Mouse (Mus musculus): Measurements from ENCODE around the gene Col9a2. TPM values are rescaled to one million over a fixed set of nuclear protein-coding genes. Genes with fewer than 3 reads are reported as not detected.
A peak's percentile ranks its signal among the peaks of the same experiment; 100 is the strongest.

The Col9a2 gene
- polyA plus RNA-seq (2014; fragmentation: Nextera tagmentation; extraction: Ambion mirVana) = 1.7 and 3.2 TPM in 2 replicates

GRCm38 (mm10) chr4:121039331-121040115 is at the start of gene Col9a2:
Col9a2 (plus strand) TSS chr4:121039385.
- H3K4me2 ChIP-seq (replicated peaks; ENCODE audit: low read depth, low read length) = peak within 1 kb of the TSS; percentile 77
- H3K9me3 ChIP-seq (ENCODE audit: control insufficient read depth, low read length) = no peaks in the 10 kb centered on the region
- H3K36me3 ChIP-seq (ENCODE audit: control insufficient read depth, insufficient read depth, low read length) = no peaks in the 10 kb centered on the region
- ATAC-seq (ENCODE audit: low FRiP score, low TSS enrichment) = peak; percentile 18; the same call in 1 of the 2 replicates
- WGBS = 2% methylated on average over 46 of the region's 46 CpGs
- peak within 1 kb of the TSS; percentile 48 for H3K9ac ChIP-seq (ENCODE audit: low read depth, low read length)
- H3K27ac ChIP-seq (ENCODE audit: low read depth, low read length) = no peak within 1 kb of the TSS
- peaks cover 19% of the 10 kb centered on the region for H3K27me3 ChIP-seq (ENCODE audit: control insufficient read depth, insufficient read depth, low read length)
- H3K4me1 ChIP-seq (ENCODE audit: control insufficient read depth, insufficient read depth, low read length) = 0 out of 2 replicates have a peak, but pooled peaks cover 7% of the 10 kb centered on the region
- peak within 1 kb of the TSS; percentile 46 for H3K4me3 ChIP-seq (ENCODE audit: low read length)

GRCm38 (mm10) chr4:120992284-120992683 is 46.9 kb upstream of the Col9a2 start:
- no peak overlapping the region for H3K9ac ChIP-seq (ENCODE audit: low read depth, low read length)
- H3K9me3 ChIP-seq (ENCODE audit: control insufficient read depth, low read length) = peaks cover 5% of the 10 kb centered on the region; the same call in 1 of the 2 replicates
- H3K27me3 ChIP-seq (ENCODE audit: control insufficient read depth, insufficient read depth, low read length) = no peaks in the 10 kb centered on the region
- no peaks in the 10 kb centered on the region for H3K4me1 ChIP-seq (ENCODE audit: control insufficient read depth, insufficient read depth, low read length)
- no peak overlapping the region for H3K27ac ChIP-seq (ENCODE audit: low read depth, low read length)
- no peak for ATAC-seq (ENCODE audit: low FRiP score, low TSS enrichment)
- 87% methylated on average over 2 of the region's 2 CpGs for WGBS
- H3K4me2 ChIP-seq (replicated peaks; ENCODE audit: low read depth, low read length) = no peak overlapping the region
- no peak overlapping the region for H3K4me3 ChIP-seq (ENCODE audit: low read length)
- H3K36me3 ChIP-seq (ENCODE audit: control insufficient read depth, insufficient read depth, low read length) = no peaks in the 10 kb centered on the region

GRCm38 (mm10) chr4:120993025-120993424 is 46.2 kb upstream of the Col9a2 start:
- Histone ChIP-seq H3K4me1 (ENCODE audit: control insufficient read depth, insufficient read depth, low read length) (no peaks in the 10 kb centered on the region), H3K4me2 (replicated peaks; ENCODE audit: low read depth, low read length) (no peak overlapping the region), H3K36me3 (ENCODE audit: control insufficient read depth, insufficient read depth, low read length) (no peaks in the 10 kb centered on the region), H3K9ac (ENCODE audit: low read depth, low read length) (no peak overlapping the region), H3K9me3 (ENCODE audit: control insufficient read depth, low read length) (peaks cover 5% of the 10 kb centered on the region; the same call in 1 of the 2 replicates), H3K27me3 (ENCODE audit: control insufficient read depth, insufficient read depth, low read length) (no peaks in the 10 kb centered on the region), H3K27ac (ENCODE audit: low read depth, low read length) (no peak overlapping the region), H3K4me3 (ENCODE audit: low read length) (no peak overlapping the region)
- ATAC-seq (ENCODE audit: low FRiP score, low TSS enrichment) = no peak
- WGBS = 94% methylated on average over 1 of the region's 1 CpGs

- no peaks in the 10 kb centered on the region for H3K4me1 ChIP-seq (ENCODE audit: control insufficient read depth, insufficient read depth, low read length)
- H3K36me3 ChIP-seq (ENCODE audit: control insufficient read depth, insufficient read depth, low read length) = no peaks in the 10 kb centered on the region
- WGBS = 82% methylated on average over 1 of the region's 1 CpGs
- H3K9ac ChIP-seq (ENCODE audit: low read depth, low read length) = no peak overlapping the region
- no peak overlapping the region for H3K4me3 ChIP-seq (ENCODE audit: low read length)
- no peak for ATAC-seq (ENCODE audit: low FRiP score, low TSS enrichment)
- no peak overlapping the region for H3K27ac ChIP-seq (ENCODE audit: low read depth, low read length)
- no peak overlapping the region for H3K4me2 ChIP-seq (replicated peaks; ENCODE audit: low read depth, low read length)
- H3K9me3 ChIP-seq (ENCODE audit: control insufficient read depth, low read length) = no peaks in the 10 kb centered on the region
- H3K27me3 ChIP-seq (ENCODE audit: control insufficient read depth, insufficient read depth, low read length) = no peaks in the 10 kb centered on the region
Measured at GRCm38 (mm10) chr4:120995911-120996310, 43.3 kb upstream of the Col9a2 start.

GRCm38 (mm10) chr4:121001042-121001441 is 38.1 kb upstream of the Col9a2 start:
- Histone ChIP-seq H3K27ac (ENCODE audit: low read depth, low read length) (no peak overlapping the region), H3K4me1 (ENCODE audit: control insufficient read depth, insufficient read depth, low read length) (peaks cover 13% of the 10 kb centered on the region), H3K4me2 (replicated peaks; ENCODE audit: low read depth, low read length) (no peak overlapping the region), H3K27me3 (ENCODE audit: control insufficient read depth, insufficient read depth, low read length) (no peaks in the 10 kb centered on the region), H3K4me3 (ENCODE audit: low read length) (no peak overlapping the region), H3K9ac (ENCODE audit: low read depth, low read length) (no peak overlapping the region), H3K9me3 (ENCODE audit: control insufficient read depth, low read length) (no peaks in the 10 kb centered on the region), H3K36me3 (ENCODE audit: control insufficient read depth, insufficient read depth, low read length) (no peaks in the 10 kb centered on the region)
- ATAC-seq (ENCODE audit: low FRiP score, low TSS enrichment) = no peak
- WGBS = 85% methylated on average over 2 of the region's 2 CpGs

- no peaks in the 10 kb centered on the region for H3K27me3 ChIP-seq (ENCODE audit: control insufficient read depth, insufficient read depth, low read length)
- H3K9ac ChIP-seq (ENCODE audit: low read depth, low read length) = no peak overlapping the region
- ATAC-seq (ENCODE audit: low FRiP score, low TSS enrichment) = no peak
- peaks cover 13% of the 10 kb centered on the region for H3K4me1 ChIP-seq (ENCODE audit: control insufficient read depth, insufficient read depth, low read length)
- H3K9me3 ChIP-seq (ENCODE audit: control insufficient read depth, low read length) = no peaks in the 10 kb centered on the region
- H3K36me3 ChIP-seq (ENCODE audit: control insufficient read depth, insufficient read depth, low read length) = no peaks in the 10 kb centered on the region
- H3K27ac ChIP-seq (ENCODE audit: low read depth, low read length) = no peak overlapping the region
- H3K4me2 ChIP-seq (replicated peaks; ENCODE audit: low read depth, low read length) = no peak overlapping the region
- H3K4me3 ChIP-seq (ENCODE audit: low read length) = no peak overlapping the region
- WGBS = 62% methylated on average over 1 of the region's 1 CpGs
Measured at GRCm38 (mm10) chr4:121001659-121002058, 37.5 kb upstream of the Col9a2 start.

- ATAC-seq (ENCODE audit: low FRiP score, low TSS enrichment) = peak; percentile 71
- peak overlapping the region; percentile 59; the same call in 1 of the 2 replicates for H3K27ac ChIP-seq (ENCODE audit: low read depth, low read length)
Measured at GRCm38 (mm10) chr4:121002400-121003171, 36.6 kb upstream of the Col9a2 start.

GRCm38 (mm10) chr4:121003611-121004091 is 35.5 kb upstream of the Col9a2 start:
- Histone ChIP-seq H3K4me3 (ENCODE audit: low read length) (no peak overlapping the region), H3K4me1 (ENCODE audit: control insufficient read depth, insufficient read depth, low read length) (peaks cover 13% of the 10 kb centered on the region), H3K9me3 (ENCODE audit: control insufficient read depth, low read length) (no peaks in the 10 kb centered on the region), H3K27ac (ENCODE audit: low read depth, low read length) (peak overlapping the region; percentile 64; the same call in 1 of the 2 replicates), H3K9ac (ENCODE audit: low read depth, low read length) (no peak overlapping the region), H3K4me2 (replicated peaks; ENCODE audit: low read depth, low read length) (no peak overlapping the region), H3K27me3 (ENCODE audit: control insufficient read depth, insufficient read depth, low read length) (no peaks in the 10 kb centered on the region), H3K36me3 (ENCODE audit: control insufficient read depth, insufficient read depth, low read length) (no peaks in the 10 kb centered on the region)
- ATAC-seq (ENCODE audit: low FRiP score, low TSS enrichment) = peak; percentile 80
- WGBS = 16% methylated on average over 3 of the region's 3 CpGs

More at GRCm38 (mm10) chr4:121002400-121003171, 36.6 kb upstream of the Col9a2 start:
- Histone ChIP-seq H3K4me3 (ENCODE audit: low read length) (no peak overlapping the region), H3K4me2 (replicated peaks; ENCODE audit: low read depth, low read length) (no peak overlapping the region), H3K9me3 (ENCODE audit: control insufficient read depth, low read length) (no peaks in the 10 kb centered on the region), H3K4me1 (ENCODE audit: control insufficient read depth, insufficient read depth, low read length) (peaks cover 13% of the 10 kb centered on the region), H3K27me3 (ENCODE audit: control insufficient read depth, insufficient read depth, low read length) (no peaks in the 10 kb centered on the region), H3K36me3 (ENCODE audit: control insufficient read depth, insufficient read depth, low read length) (no peaks in the 10 kb centered on the region), H3K9ac (ENCODE audit: low read depth, low read length) (0 out of 2 replicates have a peak overlapping the region, but pooled peaks have one; percentile 7)
- WGBS = 18% methylated on average over 8 of the region's 8 CpGs
